12 mouse cellular contexts compared by ENCODE assay signal in the genomic region with DNA sequence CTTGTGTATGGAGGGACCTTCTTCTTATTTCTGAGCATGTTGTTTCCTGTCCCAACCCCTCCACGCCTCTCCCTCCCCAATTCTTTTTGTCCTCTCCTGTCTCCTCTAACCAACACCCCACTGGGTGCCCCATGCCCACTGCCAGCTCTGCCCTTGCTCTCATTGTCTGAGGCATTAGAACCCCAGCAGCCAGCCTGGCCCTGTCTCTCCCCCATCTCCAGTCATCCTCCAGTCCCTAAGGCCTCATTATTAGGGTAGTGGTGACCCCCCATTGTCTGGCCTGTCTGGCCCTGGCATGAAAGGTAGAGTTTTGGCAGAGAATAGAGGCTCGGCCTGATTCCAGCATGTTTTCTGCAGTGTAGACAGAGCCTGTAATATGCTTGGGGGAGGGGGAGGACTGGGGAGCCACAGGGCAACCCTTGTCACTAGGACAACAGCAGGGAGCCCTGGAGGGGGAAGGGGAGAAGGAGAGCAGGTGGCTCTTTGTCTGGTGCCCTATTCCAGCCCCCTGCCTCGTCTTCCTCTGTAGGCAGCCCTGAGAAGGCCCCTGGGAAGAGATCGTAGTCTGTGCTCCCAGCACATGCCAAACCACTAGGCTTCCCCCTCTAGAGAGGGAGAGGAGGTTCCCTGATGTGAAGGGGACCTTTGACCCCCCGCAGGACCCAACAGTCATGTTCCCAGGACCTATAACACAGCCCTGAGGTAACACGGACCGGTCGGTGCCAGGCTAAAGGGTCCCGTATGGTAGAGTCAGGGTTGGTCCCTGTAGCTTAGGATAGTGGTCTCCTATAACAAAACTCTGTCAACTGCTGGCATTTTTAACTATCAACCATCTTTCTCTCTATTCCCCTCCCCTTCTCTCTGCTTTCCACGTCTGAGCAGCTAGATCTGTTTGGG. TPM values are rescaled to one million over a fixed set of nuclear protein-coding genes. Genes with fewer than 3 reads are reported as not detected.
A peak's percentile ranks its signal among the peaks of the same experiment; 100 is the strongest.
DNase-seq lines count a peak whose midpoint lies in the region; ATAC-seq and TF ChIP-seq lines count a peak whose summit lies in the region.
"Had no signal": no experiment of that assay in that cellular context is flagged by ENCODE, and none has a peak within 500 bp of the region (broad histone marks: within the 10 kb centered on the region; RNA-seq: fewer than 3 reads in every experiment).

No protein-coding gene starts in this region.

- H3K4me1 ChIP-seq in forebrain, embryonic 13.5 days = peaks cover 79% of the 10 kb centered on the region
- peaks cover 74% of the 10 kb centered on the region for H3K4me1 ChIP-seq in midbrain, embryonic 10.5 days
- H3K4me1 ChIP-seq: embryonic facial prominence, embryonic 13.5 days; liver, embryonic 15.5 days; stomach, embryonic 15.5 days had no signal

- peaks cover 9% of the 10 kb centered on the region for H3K36me3 ChIP-seq in forebrain, embryonic 13.5 days (ENCODE audit: poor library complexity, severe bottlenecking)
- H3K36me3 ChIP-seq in midbrain, embryonic 10.5 days = peaks cover 4% of the 10 kb centered on the region
- H3K36me3 ChIP-seq: embryonic facial prominence, embryonic 13.5 days; liver, embryonic 15.5 days; stomach, embryonic 15.5 days had no signal

- peak; percentile 67 for DNase-seq in left cerebral cortex, postnatal 4 days
- DNase-seq in left cerebral cortex, postnatal 36 days (ENCODE audit: low spot score in 2 of 2) = no peak
- peak; percentile 45 for DNase-seq in midbrain, embryonic 10.5 days (ENCODE audit: low spot score)
- DNase-seq in retina, embryonic 14.5 days (ENCODE audit: low spot score) = peak; percentile 55
- no peak for DNase-seq in heart, postnatal 10 days
- DNase-seq in urinary bladder, postnatal 4 days (ENCODE audit: low spot score in 2 of 2) = no peak
- no peak for DNase-seq in gastrocnemius, adult 2 months
- DNase-seq: gastrocnemius, postnatal 14 days had no signal

- peak; percentile 87 for ATAC-seq in forebrain, embryonic 13.5 days

- H3K9ac ChIP-seq in forebrain, embryonic 13.5 days = no peak overlapping the region
- H3K9ac ChIP-seq: embryonic facial prominence, embryonic 13.5 days; liver, embryonic 15.5 days; stomach, embryonic 15.5 days had no signal

- H3K4me2 ChIP-seq in forebrain, embryonic 13.5 days = 0 out of 2 replicates have a peak overlapping the region, but pooled peaks have one; percentile 15
- H3K4me2 ChIP-seq: embryonic facial prominence, embryonic 13.5 days; liver, embryonic 15.5 days; stomach, embryonic 15.5 days had no signal

- peak overlapping the region; percentile 85 for H3K27ac ChIP-seq in forebrain, embryonic 13.5 days
- peak overlapping the region; percentile 86 for H3K27ac ChIP-seq in midbrain, embryonic 10.5 days (replicated peaks)
- H3K27ac ChIP-seq in gastrocnemius, adult 2 months = no peak overlapping the region
- H3K27ac ChIP-seq: embryonic facial prominence, embryonic 13.5 days; liver, embryonic 15.5 days; stomach, embryonic 15.5 days had no signal

- intact Hi-C loops in left cerebral cortex, postnatal 4 days (cut with DNase I) = no loop called here
- intact Hi-C loops in left cerebral cortex, postnatal 36 days (cut with DNase I) = no loop called here
- intact Hi-C loops in heart, postnatal 10 days (cut with DNase I) = no loop called here
- intact Hi-C loops in gastrocnemius, adult 2 months (cut with DNase I) = no loop called here

- no peak for TF ChIP-seq CTCF in gastrocnemius, adult 2 months (IDR thresholded peaks at IDR 0.05)

- no peak overlapping the region for H3K4me3 ChIP-seq in forebrain, embryonic 13.5 days
- H3K4me3 ChIP-seq in midbrain, embryonic 10.5 days = no peak overlapping the region
- H3K4me3 ChIP-seq in gastrocnemius, adult 2 months = no peak overlapping the region
- H3K4me3 ChIP-seq: embryonic facial prominence, embryonic 13.5 days; liver, embryonic 15.5 days; stomach, embryonic 15.5 days had no signal

- H3K9me3 ChIP-seq in forebrain, embryonic 13.5 days (replicated peaks) = no peaks in the 10 kb centered on the region
- no peaks in the 10 kb centered on the region for H3K9me3 ChIP-seq in midbrain, embryonic 10.5 days (replicated peaks)
- H3K9me3 ChIP-seq: embryonic facial prominence, embryonic 13.5 days; liver, embryonic 15.5 days; stomach, embryonic 15.5 days had no signal

- H3K27me3 ChIP-seq in forebrain, embryonic 13.5 days = no peaks in the 10 kb centered on the region
- H3K27me3 ChIP-seq in midbrain, embryonic 10.5 days (ENCODE audit: low read depth, poor library complexity, severe bottlenecking) = 0 out of 2 replicates have a peak, but pooled peaks cover 2% of the 10 kb centered on the region
- H3K27me3 ChIP-seq: embryonic facial prominence, embryonic 13.5 days; stomach, embryonic 15.5 days had no signal

- WGBS in forebrain, embryonic 13.5 days = 26% methylated on average over 10 of the region's 10 CpGs
- 43% methylated on average over 10 of the region's 10 CpGs for WGBS in midbrain, embryonic 10.5 days

RNA-seq across cellular contexts. Expression of a gene that starts 15.3 kb away (rescaled TPM):
- 1 to 10 TPM; 6.3 to 7.1 TPM for total RNA-seq in left cerebral cortex, postnatal 4 days (2021)
- total RNA-seq in left cerebral cortex, postnatal 36 days (2021) = 10 to 100 TPM; 19.8 to 29.7 TPM
- 24.9 and 27.5 TPM in 2 replicates for polyA plus RNA-seq in forebrain, embryonic 13.5 days (2015; fragmentation: Nextera tagmentation; extraction: Ambion mirVana)
- 12.6 and 14.7 TPM in 2 replicates for polyA plus RNA-seq in midbrain, embryonic 10.5 days (2016; fragmentation: Nextera tagmentation; extraction: Ambion mirVana)
- total RNA-seq in heart, postnatal 10 days (2021) = 1 to 10 TPM; 2.3 to 2.5 TPM
- total RNA-seq in gastrocnemius, adult 2 months (2021) = 1 to 10 TPM; 3.9 to 7.6 TPM

Comparison
In these comparisons a context has a peak if more than half of its experiments do, and no peak if none do; other contexts are left out.
1. DNase-seq: peak in left cerebral cortex, postnatal 4 days (single experiment), midbrain, embryonic 10.5 days (single experiment) and retina, embryonic 14.5 days (single experiment); none in left cerebral cortex, postnatal 36 days (0 of 2), heart, postnatal 10 days (0 of 2), urinary bladder, postnatal 4 days (0 of 2) and gastrocnemius, adult 2 months (single experiment).